ENCODE assay signal across 8 mouse cellular contexts in the genomic region with DNA sequence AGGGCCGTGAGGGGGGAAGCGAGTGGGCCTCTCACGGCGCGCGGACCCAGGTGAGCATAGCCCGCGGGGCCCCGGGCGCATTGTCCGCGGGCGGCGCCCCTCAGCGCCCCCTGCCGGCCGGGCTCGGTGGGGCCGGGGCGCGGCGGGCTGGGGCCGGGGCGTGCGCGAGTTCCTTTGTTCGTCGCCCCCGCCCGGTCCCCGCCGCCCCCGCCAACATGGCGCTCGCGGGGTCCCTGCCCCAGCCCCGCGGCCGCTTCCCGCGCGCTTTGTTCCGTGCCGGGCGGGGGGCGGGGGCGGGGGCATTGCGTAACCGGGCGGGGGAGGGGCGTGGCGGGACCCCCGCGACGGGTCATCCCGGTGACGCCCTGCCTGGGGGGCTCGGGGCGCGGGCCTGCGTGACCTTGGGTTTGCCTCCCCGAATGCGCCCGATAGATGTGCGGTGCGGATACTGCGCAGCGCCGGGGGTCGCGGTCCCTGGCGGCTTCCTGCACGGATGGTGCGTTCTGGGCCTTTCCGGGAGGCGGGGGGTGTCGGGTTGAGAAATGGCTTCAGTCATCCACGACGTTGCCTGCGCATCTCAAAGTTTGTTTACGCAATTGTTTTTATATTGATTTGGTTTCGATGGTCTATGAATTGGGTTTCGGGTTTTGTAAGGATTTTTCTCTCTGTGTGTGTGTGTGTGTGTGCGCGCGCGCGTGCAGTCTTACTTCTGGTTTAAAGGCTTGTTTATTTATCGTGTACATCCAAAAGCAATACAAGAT. TPM values are rescaled to one million over a fixed set of nuclear protein-coding genes. Genes with fewer than 3 reads are reported as not detected.
DNase-seq lines count a peak whose midpoint lies in the region; ATAC-seq lines count a peak whose summit lies in the region.

No protein-coding gene starts in this region.

- DNase-seq in NIH3T3 (ENCODE audit: low read depth), result peak; percentile 63
- peak; percentile 45 to 47 for DNase-seq in cerebellum, postnatal 36 days
- DNase-seq in gastrocnemius, postnatal 10 days, result peak; percentile 52
- DNase-seq in induced T-regulatory cell, adult 2 months (ENCODE audit: low read depth), result peak; percentile 89
- DNase-seq in left cerebral cortex, postnatal 10 days (ENCODE audit: extremely low spot score in 1 of 2, low spot score in 2 of 2), result peak; percentile 31 to 81
- DNase-seq in right cerebral cortex, adult 18-20 months, result peak; percentile 38
- peak; percentile 52 for DNase-seq in urinary bladder, postnatal 14 days (ENCODE audit: low spot score)

- intact Hi-C loops in left cerebral cortex, postnatal 10 days (cut with DNase I), result loop anchor here (5.0 to 10.0 kb wide), 3 partner anchors 71 to 314 kb away; a partner anchor contains a TSS

- peak; percentile 63 for ATAC-seq in megakaryocyte, adult 5-6 weeks (ENCODE audit: poor library complexity, severe bottlenecking)

RNA-seq across cellular contexts. Expression of a gene that starts 0.5 kb away (rescaled TPM):
- 10 to 100 TPM; 26.4 to 30.4 TPM for total RNA-seq in gastrocnemius, postnatal 10 days (2021)
- 100 to 1,000 TPM; 204 to 217 TPM for total RNA-seq in left cerebral cortex, postnatal 10 days (2021)
- 33.9 and 37.5 TPM in 2 replicates for total RNA-seq in megakaryocyte, adult 5-6 weeks (2015)
- 39.0 and 39.2 TPM in 2 replicates for total RNA-seq in megakaryocyte, adult 5-6 weeks (2017)

Comparison
In these comparisons a context has a peak if more than half of its experiments do, and no peak if none do; other contexts are left out.
1. Peak in every context shown above with its lines: DNase-seq and ATAC-seq.
2. DNase-seq: peak in every context shown above with its lines; median percentile 89 in induced T-regulatory cell, adult 2 months; 63 in NIH3T3; 56 in left cerebral cortex, postnatal 10 days; 52 in gastrocnemius, postnatal 10 days; 52 in urinary bladder, postnatal 14 days; 46 in cerebellum, postnatal 36 days; 38 in right cerebral cortex, adult 18-20 months.
3. RNA of a gene that starts 0.5 kb away (total RNA-seq): 204 to 217 TPM in left cerebral cortex, postnatal 10 days; 33.9 to 39.2 TPM in megakaryocyte, adult 5-6 weeks and 26.4 to 30.4 TPM in gastrocnemius, postnatal 10 days; every median in the first group is over 4 times any median in the second.